Mouse (Mus musculus): ENCODE data around the gene Wdr20. TPM values are rescaled to one million over a fixed set of nuclear protein-coding genes. Genes with fewer than 3 reads are reported as not detected.

The Wdr20 gene
- polyA plus RNA-seq (2012; fragmentation: generic; extraction: Trizol), result 10 to 100 TPM in 1 of 2 experiments, under 1 TPM in 1; 0.98 to 11.8 TPM

DNA sequence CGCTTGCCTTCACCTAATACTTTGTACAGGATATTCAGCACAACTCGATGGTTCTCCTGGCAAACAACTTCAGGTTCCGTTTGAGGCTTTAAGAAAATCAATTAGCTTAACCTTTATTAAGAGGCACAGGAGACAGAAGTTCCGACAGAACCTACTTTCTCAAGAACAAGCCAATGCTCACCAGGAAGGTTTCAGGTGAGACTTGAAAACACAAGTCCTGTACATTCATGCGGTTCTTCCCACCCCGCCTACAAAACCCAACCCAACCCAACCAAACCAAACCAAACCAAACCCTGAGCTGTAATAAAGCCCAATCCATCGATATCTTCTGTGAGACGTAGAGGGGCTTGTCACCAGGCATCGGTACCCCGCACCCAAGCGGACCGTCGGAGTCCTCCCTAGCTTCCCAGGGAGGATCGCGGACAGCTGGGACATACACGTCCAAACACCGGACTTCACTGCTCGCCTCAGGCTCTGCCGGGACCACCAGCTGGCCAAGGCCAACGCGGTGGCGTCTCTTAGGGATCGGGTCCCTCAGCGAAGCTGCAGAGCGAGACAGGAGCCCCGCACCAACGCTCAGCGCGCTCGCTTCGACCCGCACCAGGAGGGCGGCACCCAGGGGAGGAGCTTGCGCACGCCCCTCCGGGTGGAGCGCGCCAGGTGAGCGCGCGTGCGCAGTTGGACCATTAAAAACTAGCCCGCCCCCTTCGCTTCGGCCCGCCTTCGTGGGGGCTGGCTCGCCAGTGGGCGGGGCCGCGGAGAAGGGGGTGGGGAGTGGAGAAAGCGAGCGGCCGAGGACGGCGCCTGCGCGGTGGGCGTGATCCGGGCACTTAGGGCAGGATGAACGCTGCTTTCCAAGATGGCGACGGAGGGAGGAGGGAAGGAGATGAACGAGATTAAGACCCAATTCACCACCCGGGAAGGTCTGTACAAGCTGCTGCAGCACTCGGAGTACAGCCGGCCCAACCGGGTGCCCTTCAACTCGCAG is at the start of gene Wdr20:
Gene Wdr20, plus strand, starts transcription at position 775 of the 988 bp plus-strand sequence.

DNA sequence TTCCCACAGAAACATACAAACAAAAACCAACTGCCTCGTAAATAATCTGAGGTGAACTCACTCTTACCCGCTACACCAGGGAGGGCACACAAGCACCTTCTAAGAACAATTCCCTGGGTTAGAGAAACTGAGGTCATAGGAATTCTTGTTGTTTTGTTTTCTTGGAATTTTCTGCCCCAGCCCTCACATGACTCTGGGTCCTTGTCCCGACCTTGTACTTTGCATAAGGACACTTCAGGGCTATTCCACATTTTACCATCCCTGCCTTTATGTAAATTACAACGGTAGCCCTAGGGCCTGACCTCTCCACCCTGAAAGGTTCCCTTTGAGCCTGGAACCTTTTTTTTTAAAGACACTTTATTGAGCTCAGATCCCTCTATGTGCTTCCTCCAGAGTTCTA is 35.2 kb upstream of the Wdr20 start, which contains the start of gene Hsp90aa1:
Gene Hsp90aa1, minus strand, starts transcription at position 173 of the 400 bp plus-strand sequence.

DNA sequence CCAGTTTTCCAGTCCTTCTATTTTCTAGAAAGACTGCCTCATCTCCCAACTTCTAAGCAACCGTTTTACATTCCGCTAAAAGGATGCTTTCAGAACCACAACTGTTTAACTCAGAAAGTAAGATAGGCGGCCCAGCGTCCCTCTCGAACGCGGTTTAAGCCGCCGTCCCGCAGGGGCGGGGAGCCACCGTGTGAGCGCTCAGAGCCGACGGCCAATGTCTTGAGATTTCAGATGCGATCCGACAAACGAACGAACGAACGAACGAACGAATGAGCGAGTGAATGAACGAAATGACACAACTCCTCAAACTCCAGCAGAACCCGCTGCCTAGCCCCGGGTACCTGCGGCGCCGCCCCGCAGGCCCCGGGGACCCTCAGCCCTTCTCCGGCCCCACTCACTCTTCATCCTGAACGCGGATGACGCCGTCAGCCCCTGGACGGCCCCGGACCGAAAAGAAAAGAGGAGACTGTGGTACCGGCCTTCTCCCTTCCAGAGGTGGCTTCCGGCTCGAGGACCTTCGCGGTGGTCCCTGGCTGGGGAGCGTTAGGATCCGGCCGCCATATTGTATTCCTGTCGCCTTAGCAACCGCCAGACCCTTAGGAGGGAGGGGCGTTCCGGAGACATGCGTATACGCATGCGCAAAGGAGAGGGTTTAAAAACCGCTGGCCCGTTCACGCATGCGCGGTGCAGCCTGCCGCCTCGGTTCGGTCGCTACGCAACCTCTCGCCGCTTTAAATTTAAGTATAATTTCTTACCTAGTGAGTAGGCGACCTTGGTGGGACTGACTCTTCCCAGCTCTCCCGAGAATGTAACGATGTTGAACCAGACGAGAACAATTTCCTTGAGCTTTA is 102.8 kb downstream of the Wdr20 start, which contains the start of gene Mok:
Gene Mok, minus strand, starts transcription at position 592 of the 851 bp plus-strand sequence.

DNA sequence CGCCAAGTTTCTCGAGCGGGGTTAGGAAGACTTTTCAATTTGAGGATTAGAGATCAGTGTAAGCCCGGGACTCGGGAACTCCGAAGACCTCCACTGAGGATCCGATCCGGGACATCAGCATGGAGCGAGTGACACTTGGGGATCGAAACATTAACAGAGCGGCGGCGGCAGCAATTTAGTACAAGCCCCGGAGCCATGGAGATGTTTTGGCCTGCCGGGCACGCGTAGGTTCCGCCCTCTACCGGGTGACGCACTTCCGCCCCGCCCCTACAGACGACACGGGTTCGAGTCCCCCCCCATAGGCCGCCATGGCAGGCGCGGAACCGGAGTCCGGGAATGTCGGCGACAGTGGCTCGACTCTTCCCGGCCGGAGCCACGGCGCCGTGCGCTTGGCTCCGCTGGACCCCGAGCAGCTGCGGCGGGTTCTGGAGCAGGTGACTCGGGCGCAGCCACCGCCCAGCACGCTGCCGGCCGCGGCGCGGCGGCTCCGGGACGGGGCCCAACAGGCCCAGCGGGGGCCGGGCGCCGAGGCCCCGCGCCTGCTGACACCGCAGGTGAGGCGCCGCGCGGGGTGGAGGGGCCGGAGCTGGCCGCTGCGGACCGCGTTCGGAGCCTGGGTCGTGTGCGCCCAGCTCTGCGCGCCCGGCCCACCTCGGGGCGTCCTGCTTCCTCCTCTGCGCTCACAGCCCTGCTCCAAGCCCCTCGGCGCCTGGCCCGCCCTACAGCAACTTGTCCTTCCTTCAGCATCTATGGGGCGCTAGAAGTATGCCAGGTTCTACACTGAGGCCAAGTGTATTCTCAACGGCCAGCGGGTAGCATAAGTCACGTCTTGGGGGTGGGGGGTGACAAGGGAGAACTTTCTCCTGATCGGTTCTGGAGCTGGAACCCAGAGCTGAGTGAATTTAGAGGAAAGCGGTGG is 112.5 kb downstream of the Wdr20 start, which contains the start of gene Zfp839:
Gene Zfp839, plus strand, starts transcription at position 244 of the 919 bp plus-strand sequence.

Other genes with a start within 250 kb of the Wdr20 start
- gene Dync1h1, start 136.5 kb upstream of the Wdr20 start, polyA plus RNA-seq (2012; fragmentation: generic; extraction: Trizol), result 100 to 1,000 TPM in 1 of 2 experiments, 10 to 100 TPM in 1; 31.8 to 151 TPM
- under 1 TPM in 1 of 2 experiments, not detected in 1; 0.06 TPM for gene 1700001K19Rik, start 55.3 kb upstream of the Wdr20 start, polyA plus RNA-seq (2012; fragmentation: generic; extraction: Trizol)
- gene Hsp90aa1, start 35.2 kb upstream of the Wdr20 start, polyA plus RNA-seq (2012; fragmentation: generic; extraction: Trizol), result 10 to 100 TPM; 60.2 to 64.2 TPM
- gene Mok, start 103.0 kb downstream of the Wdr20 start, polyA plus RNA-seq (2012; fragmentation: generic; extraction: Trizol), result 1 to 10 TPM; 2.0 to 5.1 TPM
- gene Zfp839, start 112.3 kb downstream of the Wdr20 start, polyA plus RNA-seq (2012; fragmentation: generic; extraction: Trizol), result 1 to 10 TPM in 1 of 2 experiments, under 1 TPM in 1; 0.48 to 4.0 TPM
- gene Cinp, start 151.2 kb downstream of the Wdr20 start, polyA plus RNA-seq (2012; fragmentation: generic; extraction: Trizol), result 10 to 100 TPM; 39.8 to 40.9 TPM
- 1 to 10 TPM in 1 of 2 experiments, under 1 TPM in 1; 0.44 to 3.1 TPM for gene Tecpr2, start 151.3 kb downstream of the Wdr20 start, polyA plus RNA-seq (2012; fragmentation: generic; extraction: Trizol)
- 10 to 100 TPM; 11.3 to 12.7 TPM for gene Ankrd9, start 241.1 kb downstream of the Wdr20 start, polyA plus RNA-seq (2012; fragmentation: generic; extraction: Trizol)

Measured in C3H10T1/2 (cell line).